Mouse (Mus musculus) embryonic facial prominence, embryonic 14.5 days (tissue): ENCODE measurements around the gene Mcrip2. TPM values are rescaled to one million over a fixed set of nuclear protein-coding genes. Genes with fewer than 3 reads are reported as not detected.
A peak's percentile ranks its signal among the peaks of the same experiment; 100 is the strongest.

Experiments
- ATAC-seq: fragments of 200-750 bp; cut with Nextera tagmentation; 2 replicates; pipeline ENCODE4 v1.8.0; 2017; ENCODE audit warnings: low read depth, moderate number of reproducible peaks, moderate TSS enrichment
- DNase-seq: peaks from one replicate; pipeline ENCODE4 v3.0.0-alpha.2; 2015; ENCODE audit warnings: low spot score
- H3K27ac ChIP-seq: fragments of 300-500 bp; sonication (generic); replicated peaks from 2 replicates; pipeline ENCODE4 v1.5.1; 2014; ENCODE audit warnings: low read depth, mild to moderate bottlenecking, low read length, moderate library complexity
- H3K27me3 ChIP-seq: fragments of 300-500 bp; sonication (generic); replicated peaks from 2 replicates; pipeline ENCODE4 v1.6.1; 2014; ENCODE audit warnings: low read length; ENCODE audit not compliant: control insufficient read depth, insufficient read depth
- H3K36me3 ChIP-seq: fragments of 300-500 bp; sonication (generic); 2 replicates; pipeline ENCODE4 v1.6.1; 2014; ENCODE audit warnings: low read length, mixed read lengths; ENCODE audit not compliant: control insufficient read depth, insufficient read depth
- H3K4me1 ChIP-seq: fragments of 300-500 bp; sonication (generic); 2 replicates; pipeline ENCODE4 v1.6.1; 2014; ENCODE audit warnings: antibody characterized with exemption, low read length; ENCODE audit not compliant: control insufficient read depth, insufficient read depth
- H3K4me2 ChIP-seq: fragments of 300-500 bp; sonication (generic); 2 replicates; pipeline ENCODE4 v1.6.1; 2014; ENCODE audit warnings: low read depth, mild to moderate bottlenecking, low read length, moderate library complexity, mixed read lengths
- H3K4me3 ChIP-seq: fragments of 300-500 bp; sonication (generic); 2 replicates; pipeline ENCODE4 v1.5.1; 2014; ENCODE audit warnings: low read depth, mild to moderate bottlenecking, low read length
- H3K9ac ChIP-seq: fragments of 300-500 bp; sonication (generic); 2 replicates; pipeline ENCODE4 v1.6.1; 2014; ENCODE audit warnings: low read depth, mild to moderate bottlenecking, low read length, moderate library complexity, mixed read lengths
- H3K9me3 ChIP-seq: fragments of 300-500 bp; sonication (generic); 2 replicates; pipeline ENCODE4 v1.6.1; 2016; ENCODE audit warnings: low read length; ENCODE audit not compliant: control insufficient read depth
- WGBS: fragments of 180-500 bp; shearing (Covaris S2); extraction: QIAGEN DNeasy Blood & Tissue Kit; methylation state at CpG from one replicate; pipeline ENCODE4 v1.1.7; 2014; 5-methylcytosine and 5-hydroxymethylcytosine counted together
- polyA plus RNA-seq: library from polyadenylated mRNA; unstranded; fragments of >200 nt; fragmentation: Nextera tagmentation; extraction: Ambion mirVana; gene quantifications from 2 replicates; pipeline ENCODE4 v1.2.1, GENCODE M21; 2014

The Mcrip2 gene
- polyA plus RNA-seq, 1 experiment from 2014 or later, result 36.7 TPM

GRCm38 (mm10) chr17:25903061-25903460, 34.5 kb upstream of the Mcrip2 start:
- 86% methylated on average over 3 of the region's 3 CpGs for WGBS
- ATAC-seq (no peak), DNase-seq (no peak)
- Histone ChIP-seq H3K27me3 (no peaks in the 10 kb centered on the region), H3K9ac (no peak overlapping the region), H3K9me3 (no peaks in the 10 kb centered on the region), H3K36me3 (peaks cover 7% of the 10 kb centered on the region; the same call in 1 of the 2 replicates), H3K4me3 (no peak overlapping the region), H3K4me2 (no peak overlapping the region), H3K4me1 (no peaks in the 10 kb centered on the region), H3K27ac (no peak overlapping the region)

- no peaks in the 10 kb centered on the region for H3K9me3 ChIP-seq
- H3K4me2 ChIP-seq, result no peak overlapping the region
- 88% methylated on average over 1 of the region's 1 CpGs for WGBS
- DNase-seq, result no peak
- H3K36me3 ChIP-seq, result peaks cover 7% of the 10 kb centered on the region; the same call in 1 of the 2 replicates
- H3K27me3 ChIP-seq, result no peaks in the 10 kb centered on the region
- no peak for ATAC-seq
- no peak overlapping the region for H3K9ac ChIP-seq
- no peak overlapping the region for H3K27ac ChIP-seq
- no peaks in the 10 kb centered on the region for H3K4me1 ChIP-seq
- no peak overlapping the region for H3K4me3 ChIP-seq
Measured at GRCm38 (mm10) chr17:25900193-25900592, 31.6 kb upstream of the Mcrip2 start.

GRCm38 (mm10) chr17:25895891-25896290, 27.3 kb upstream of the Mcrip2 start:
- H3K27me3 ChIP-seq, result no peaks in the 10 kb centered on the region
- no peak overlapping the region for H3K4me2 ChIP-seq
- no peak for ATAC-seq
- WGBS, result 52% methylated on average over 12 of the region's 12 CpGs
- no peak overlapping the region for H3K27ac ChIP-seq
- H3K36me3 ChIP-seq, result peaks cover 7% of the 10 kb centered on the region; the same call in 1 of the 2 replicates
- H3K9ac ChIP-seq, result no peak overlapping the region
- no peaks in the 10 kb centered on the region for H3K4me1 ChIP-seq
- no peak for DNase-seq
- no peaks in the 10 kb centered on the region for H3K9me3 ChIP-seq
- no peak overlapping the region for H3K4me3 ChIP-seq

- no peak for ATAC-seq
- Histone ChIP-seq H3K36me3 (peaks cover 5% of the 10 kb centered on the region), H3K9ac (no peak overlapping the region), H3K27ac (no peak overlapping the region), H3K27me3 (no peaks in the 10 kb centered on the region), H3K9me3 (no peaks in the 10 kb centered on the region), H3K4me1 (no peaks in the 10 kb centered on the region), H3K4me2 (no peak overlapping the region), H3K4me3 (no peak overlapping the region)
- 29% methylated on average over 2 of the region's 2 CpGs for WGBS
- no peak for DNase-seq
Measured at GRCm38 (mm10) chr17:25895415-25895814, 26.9 kb upstream of the Mcrip2 start.

- Histone ChIP-seq H3K9me3 (no peaks in the 10 kb centered on the region), H3K4me2 (no peak overlapping the region), H3K27ac (no peak overlapping the region), H3K36me3 (peaks cover 14% of the 10 kb centered on the region; the same call in 1 of the 2 replicates), H3K9ac (no peak overlapping the region), H3K27me3 (no peaks in the 10 kb centered on the region), H3K4me3 (no peak overlapping the region), H3K4me1 (no peaks in the 10 kb centered on the region)
- DNase-seq (peak; percentile 79), ATAC-seq (peak; percentile 86)
- 35% methylated on average over 2 of the region's 2 CpGs for WGBS
Measured at GRCm38 (mm10) chr17:25893975-25894617, 25.5 kb upstream of the Mcrip2 start.

GRCm38 (mm10) chr17:25888837-25889236, 20.3 kb upstream of the Mcrip2 start:
- no peaks in the 10 kb centered on the region for H3K4me1 ChIP-seq
- no peak overlapping the region for H3K4me2 ChIP-seq
- H3K36me3 ChIP-seq, result peaks cover 44% of the 10 kb centered on the region
- no peaks in the 10 kb centered on the region for H3K9me3 ChIP-seq
- ATAC-seq, result no peak
- no peak for DNase-seq
- no peak overlapping the region for H3K27ac ChIP-seq
- no peaks in the 10 kb centered on the region for H3K27me3 ChIP-seq
- 89% methylated on average over 3 of the region's 3 CpGs for WGBS
- no peak overlapping the region for H3K4me3 ChIP-seq
- H3K9ac ChIP-seq, result no peak overlapping the region

GRCm38 (mm10) chr17:25887467-25887866, 18.9 kb upstream of the Mcrip2 start:
- ATAC-seq (no peak), DNase-seq (no peak)
- H3K9me3 ChIP-seq, result no peaks in the 10 kb centered on the region
- no peak overlapping the region for H3K4me3 ChIP-seq
- peaks cover 58% of the 10 kb centered on the region for H3K36me3 ChIP-seq
- no peak overlapping the region for H3K9ac ChIP-seq
- WGBS, result 82% methylated on average over 10 of the region's 10 CpGs
- H3K4me2 ChIP-seq, result no peak overlapping the region
- no peaks in the 10 kb centered on the region for H3K27me3 ChIP-seq
- no peak overlapping the region for H3K27ac ChIP-seq
- no peaks in the 10 kb centered on the region for H3K4me1 ChIP-seq

- Histone ChIP-seq H3K27me3 (no peaks in the 10 kb centered on the region), H3K4me3 (no peak overlapping the region), H3K36me3 (peaks cover 65% of the 10 kb centered on the region), H3K4me1 (no peaks in the 10 kb centered on the region), H3K9me3 (no peaks in the 10 kb centered on the region), H3K9ac (no peak overlapping the region), H3K4me2 (no peak overlapping the region), H3K27ac (no peak overlapping the region)
- DNase-seq (no peak), ATAC-seq (no peak)
Measured at GRCm38 (mm10) chr17:25886806-25887205, 18.2 kb upstream of the Mcrip2 start.

- Histone ChIP-seq H3K4me3 (no peak overlapping the region), H3K9ac (no peak overlapping the region), H3K4me1 (no peaks in the 10 kb centered on the region), H3K9me3 (no peaks in the 10 kb centered on the region), H3K27me3 (no peaks in the 10 kb centered on the region), H3K27ac (no peak overlapping the region), H3K4me2 (no peak overlapping the region), H3K36me3 (peaks cover 68% of the 10 kb centered on the region)
- ATAC-seq (0 out of 2 replicates have a peak, but pooled peaks have one; percentile 23), DNase-seq (no peak)
- 34% methylated on average over 4 of the region's 4 CpGs for WGBS
Measured at GRCm38 (mm10) chr17:25885636-25886035, 17.1 kb upstream of the Mcrip2 start.
